Mouse (Mus musculus) ovary, adult 18-20 months (tissue): ENCODE results near the gene Pqlc2.

Source experiments
- DNase-seq: peaks from one replicate; pipeline ENCODE4 v3.0.0; 2022; ENCODE audit warnings: low spot score, mixed read lengths

Gene Pqlc2

GRCm38 (mm10) chr4:139265783-139266499 lies 44.6 kb downstream of the Pqlc2 start:
- no peak for DNase-seq

GRCm38 (mm10) chr4:139262981-139263380 lies 47.5 kb downstream of the Pqlc2 start:
- no peak for DNase-seq

- no peak for DNase-seq
Measured at GRCm38 (mm10) chr4:139259302-139259871, 51.1 kb downstream of the Pqlc2 start.

- no peak for DNase-seq
Measured at GRCm38 (mm10) chr4:139258621-139259301, 51.7 kb downstream of the Pqlc2 start.

GRCm38 (mm10) chr4:139256708-139257107 lies 53.8 kb downstream of the Pqlc2 start:
- DNase-seq = no peak

GRCm38 (mm10) chr4:139256146-139256545 lies 54.4 kb downstream of the Pqlc2 start:
- no peak for DNase-seq

- DNase-seq = no peak
Measured at GRCm38 (mm10) chr4:139253206-139253605, 57.3 kb downstream of the Pqlc2 start.

- peak; percentile 80 for DNase-seq
Measured at GRCm38 (mm10) chr4:139252051-139252760, 58.3 kb downstream of the Pqlc2 start.

- DNase-seq = peak; percentile 64
Measured at GRCm38 (mm10) chr4:139250886-139251285, 59.6 kb downstream of the Pqlc2 start.

- no peak for DNase-seq
Measured at GRCm38 (mm10) chr4:139250043-139250442, 60.5 kb downstream of the Pqlc2 start.

- no peak for DNase-seq
Measured at GRCm38 (mm10) chr4:139248736-139249135, 61.8 kb downstream of the Pqlc2 start.

GRCm38 (mm10) chr4:139247966-139248365 lies 62.5 kb downstream of the Pqlc2 start:
- no peak for DNase-seq

- DNase-seq = no peak
Measured at GRCm38 (mm10) chr4:139246130-139246877, 64.2 kb downstream of the Pqlc2 start.

GRCm38 (mm10) chr4:139245534-139245933 lies 65.0 kb downstream of the Pqlc2 start:
- DNase-seq = no peak

GRCm38 (mm10) chr4:139244766-139245165 lies 65.7 kb downstream of the Pqlc2 start:
- no peak for DNase-seq

GRCm38 (mm10) chr4:139244176-139244575 lies 66.3 kb downstream of the Pqlc2 start:
- DNase-seq = no peak
